Mouse (Mus musculus) embryonic fibroblast, embryonic 13.5 days (primary cell): ENCODE results near the gene Spcs2.

ENCODE experiments used
- CTCF ChIP-seq: IDR thresholded peaks from 2 replicates; pipeline ENCODE4 v1.5.1; 2011; ENCODE audit warnings: mild to moderate bottlenecking, control low read depth, low read length, moderate library complexity, borderline replicate concordance; ENCODE audit not compliant: insufficient read depth
- POLR2A ChIP-seq: IDR thresholded peaks from 2 replicates; pipeline ENCODE4 v1.6.1; 2011; ENCODE audit warnings: low read depth, mild to moderate bottlenecking, control low read depth, low read length, moderate library complexity

GRCm38 (mm10) chr7:99887230-99887735, 24.0 kb upstream of the Spcs2 start:
- TF ChIP-seq POLR2A, result no peak
- TF ChIP-seq CTCF, result no peak
